Mouse (Mus musculus) ovary, postnatal 14 days (tissue): ENCODE data around the gene Slc35d3.

Experiments used
- DNase-seq: peaks from one replicate; pipeline ENCODE4 v3.0.0; 2022; ENCODE audit warnings: low spot score

Gene Slc35d3

DNA sequence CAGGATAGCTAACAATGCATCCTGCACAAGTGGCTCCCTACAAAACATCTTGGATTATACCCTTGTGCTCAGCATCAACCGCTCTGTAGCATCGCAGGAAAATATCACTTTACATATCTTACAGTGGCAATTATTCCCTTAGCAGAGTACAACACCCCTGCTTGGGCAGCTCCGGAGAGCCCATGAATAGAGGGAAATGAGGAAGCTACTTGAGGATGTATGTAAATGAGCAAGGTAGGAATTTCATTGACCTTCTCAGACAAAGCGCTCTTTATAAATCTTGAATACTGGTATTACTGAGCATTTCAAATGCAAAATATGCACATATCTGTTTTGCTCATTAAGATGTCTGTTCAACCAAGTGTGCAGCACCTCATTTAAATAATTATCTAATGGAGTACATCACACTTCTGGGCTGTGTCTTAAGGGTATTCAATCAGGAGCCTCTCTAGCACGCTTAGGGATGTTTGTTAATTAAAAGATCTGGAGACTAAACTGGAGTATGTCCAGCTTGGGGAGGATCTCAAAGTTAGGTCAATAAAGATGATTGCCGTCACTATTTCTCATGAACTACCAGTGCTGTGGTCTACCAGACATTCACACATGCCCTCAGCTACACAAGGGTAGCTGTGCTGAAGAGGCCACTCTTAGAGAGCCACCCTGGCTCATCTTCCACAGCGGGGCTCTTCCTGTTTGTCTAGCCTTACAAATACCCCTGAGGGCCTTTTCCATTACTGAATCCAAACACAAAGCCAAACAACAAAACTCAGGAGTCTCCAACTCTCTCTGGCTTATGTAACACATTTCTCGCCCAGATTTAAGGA lies 15.2 kb downstream of the Slc35d3 start:
- no peak for DNase-seq

DNA sequence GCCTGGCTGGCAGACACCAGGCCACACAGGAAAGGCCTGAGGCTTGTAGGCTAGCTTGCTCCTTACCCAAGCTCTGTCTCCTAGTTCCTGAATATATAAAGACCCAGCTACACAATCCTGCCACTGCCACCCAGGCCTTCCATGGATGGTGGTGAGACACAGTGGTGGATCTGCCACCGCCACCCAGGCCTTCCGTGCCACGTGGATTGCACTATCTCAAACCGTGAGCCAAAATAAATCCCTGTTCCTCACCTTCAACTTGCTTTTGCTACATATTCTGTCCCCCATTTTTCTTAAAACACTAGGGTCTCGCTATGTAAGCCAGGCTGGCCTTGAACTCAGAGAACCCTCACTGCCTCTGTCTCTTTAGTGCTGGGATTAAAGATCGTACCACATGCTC lies 17.0 kb downstream of the Slc35d3 start:
- DNase-seq, result no peak

DNA sequence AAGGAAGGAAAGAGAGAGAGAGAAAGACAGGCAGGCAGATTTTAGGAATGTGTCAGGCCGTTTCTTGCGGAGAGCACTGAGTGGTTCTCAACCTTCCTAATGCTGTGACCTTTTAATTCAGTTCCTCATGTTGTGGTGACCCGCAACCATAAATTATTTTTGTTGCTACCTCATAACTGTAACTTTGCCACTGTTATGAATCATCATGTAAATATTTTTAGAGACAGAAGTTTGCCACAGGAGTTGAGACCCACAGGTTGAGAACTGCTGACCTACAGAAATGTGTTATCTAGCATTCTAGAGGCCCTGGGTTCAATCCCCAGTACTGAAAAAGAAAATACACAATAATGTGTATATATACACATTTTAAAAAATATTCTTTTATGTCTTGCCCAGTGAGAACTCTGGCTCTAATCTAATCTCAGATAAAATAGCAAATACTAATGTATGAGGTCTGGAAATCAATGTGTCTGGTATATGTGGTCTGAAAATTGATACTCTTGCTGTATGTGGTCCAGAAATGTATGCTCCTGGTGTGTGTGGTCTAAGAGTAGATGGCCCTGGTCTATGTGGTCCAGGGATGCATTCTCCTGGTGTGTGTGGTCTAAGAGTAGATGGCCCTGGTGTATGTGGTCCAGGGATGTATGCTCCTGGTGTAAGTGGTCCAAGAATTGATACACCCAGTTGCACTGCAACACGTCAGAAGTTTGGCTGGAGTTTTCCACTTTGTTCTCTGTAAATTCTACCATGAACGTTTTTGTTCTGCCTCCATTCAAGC lies 20.0 kb downstream of the Slc35d3 start:
- DNase-seq, result no peak

GRCm38 (mm10) chr10:19820986-19821385 lies 30.3 kb downstream of the Slc35d3 start:
- no peak for DNase-seq

- no peak for DNase-seq
Measured at GRCm38 (mm10) chr10:19818723-19819355, 32.4 kb downstream of the Slc35d3 start.

DNA sequence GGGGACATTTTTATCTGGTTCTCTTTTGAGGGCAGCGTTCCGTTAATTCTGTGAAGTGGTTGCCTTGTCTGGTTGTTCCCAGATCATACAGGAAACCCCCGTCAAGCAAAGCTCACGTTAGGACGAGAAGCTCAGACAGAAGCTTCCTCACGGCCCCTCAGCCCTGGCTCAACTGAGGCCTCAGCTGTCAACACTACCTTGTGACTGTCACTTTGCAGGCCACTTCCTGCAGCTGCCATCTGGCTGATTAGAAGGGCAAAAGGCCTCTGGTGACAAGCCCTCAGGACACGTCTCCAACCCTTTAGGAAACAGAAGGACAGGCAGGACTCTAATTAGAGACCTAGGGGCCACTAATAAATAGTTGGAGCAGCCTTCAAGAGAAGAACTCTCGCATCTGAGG lies 35.9 kb downstream of the Slc35d3 start:
- DNase-seq, result no peak

- no peak for DNase-seq
Measured at GRCm38 (mm10) chr10:19811436-19812172, 39.7 kb downstream of the Slc35d3 start.

DNA sequence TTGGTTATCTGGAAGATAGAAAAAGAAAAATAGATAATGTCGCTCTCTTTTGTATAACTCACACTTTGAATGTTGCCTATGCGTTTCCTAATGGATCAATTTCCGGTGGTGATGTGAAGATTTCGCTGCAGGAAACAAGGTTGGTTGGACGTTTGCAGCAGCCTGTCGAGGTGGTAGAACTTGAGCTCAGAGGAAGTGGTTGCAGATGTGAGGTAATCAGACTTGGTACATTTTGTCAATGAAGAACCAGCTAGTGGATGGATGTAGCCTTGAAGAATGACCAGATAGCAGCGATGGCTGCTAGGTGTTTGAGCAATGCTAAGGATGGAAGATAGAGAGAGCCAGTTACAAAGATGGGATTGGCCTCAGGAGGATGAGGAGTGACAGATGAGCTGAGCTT lies 46.5 kb downstream of the Slc35d3 start:
- DNase-seq, result no peak

DNA sequence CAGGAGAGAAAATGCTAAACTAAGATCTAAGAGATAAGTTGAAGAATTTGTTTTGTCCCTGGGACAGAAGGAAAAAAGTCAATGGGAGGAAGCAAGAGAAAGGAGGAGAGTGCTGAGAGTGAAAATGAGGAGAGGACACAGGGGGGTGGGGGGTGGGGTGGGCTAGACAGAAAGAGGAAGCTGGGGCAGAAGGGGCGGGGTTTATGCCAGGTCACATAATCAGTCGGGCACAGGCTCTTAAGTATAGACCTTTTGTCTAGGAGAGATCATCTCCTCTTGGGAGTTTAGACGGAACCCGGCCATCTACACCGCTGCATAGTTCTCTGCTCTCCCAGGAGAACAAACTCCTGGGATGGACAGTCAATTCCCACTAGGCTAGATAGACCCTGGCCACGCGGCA lies 48.3 kb downstream of the Slc35d3 start:
- DNase-seq, result no peak
